Comparison of ENCODE assay signal across 16 mouse cellular contexts in the genomic region with DNA sequence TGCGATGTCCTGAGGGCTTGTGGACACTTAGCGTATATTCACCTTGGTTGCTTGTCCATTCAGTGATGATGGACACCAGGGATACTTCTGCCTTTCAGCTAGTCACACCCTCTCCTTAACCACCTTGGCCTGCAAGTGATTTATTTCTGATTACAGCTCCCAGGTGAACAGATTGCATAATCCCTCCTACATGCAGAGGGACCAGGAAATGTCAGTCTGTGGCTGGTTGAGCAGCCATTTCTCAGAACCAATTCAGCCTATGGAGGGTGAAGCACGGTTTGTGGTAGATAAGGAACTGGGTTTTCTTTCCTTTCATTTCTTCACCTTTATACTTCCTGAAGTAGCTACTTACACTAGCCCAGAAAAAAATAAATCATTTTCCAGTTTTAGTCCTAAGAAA.
"Had no signal": no experiment of that assay in that cellular context is flagged by ENCODE, and none has a peak within 500 bp of the region (broad histone marks: within the 10 kb centered on the region; RNA-seq: fewer than 3 reads in every experiment).

No protein-coding gene starts in this region.

- H3K27me3 ChIP-seq: limb, embryonic 13.5 days; liver, embryonic 15.5 days; midbrain, embryonic 15.5 days; neural tube, embryonic 12.5 days; neural tube, embryonic 15.5 days had no signal

- H3K9ac ChIP-seq: limb, embryonic 13.5 days; liver, embryonic 12.5 days; liver, embryonic 15.5 days; midbrain, embryonic 12.5 days; midbrain, embryonic 15.5 days; neural tube, embryonic 12.5 days; neural tube, embryonic 15.5 days had no signal

- H3K27ac ChIP-seq: limb, embryonic 10.5 days; limb, embryonic 13.5 days; liver, embryonic 12.5 days; liver, embryonic 15.5 days; macrophage; midbrain, embryonic 12.5 days; midbrain, embryonic 15.5 days; neural tube, embryonic 12.5 days; neural tube, embryonic 15.5 days had no signal

- H3K4me1 ChIP-seq: midbrain, embryonic 12.5 days; midbrain, embryonic 15.5 days; neural tube, embryonic 12.5 days had no signal

- ATAC-seq: liver, embryonic 12.5 days; midbrain, embryonic 15.5 days had no signal

- H3K9me3 ChIP-seq: limb, embryonic 10.5 days; limb, embryonic 13.5 days; liver, embryonic 12.5 days; liver, embryonic 15.5 days; midbrain, embryonic 12.5 days; midbrain, embryonic 15.5 days; neural tube, embryonic 12.5 days; neural tube, embryonic 15.5 days had no signal

- H3K4me3 ChIP-seq: limb, embryonic 10.5 days; limb, embryonic 13.5 days; liver, embryonic 12.5 days; liver, embryonic 15.5 days; midbrain, embryonic 12.5 days; midbrain, embryonic 15.5 days; neural tube, embryonic 12.5 days; neural tube, embryonic 15.5 days had no signal

- H3K4me2 ChIP-seq: limb, embryonic 13.5 days; liver, embryonic 12.5 days; liver, embryonic 15.5 days; midbrain, embryonic 12.5 days; midbrain, embryonic 15.5 days; neural tube, embryonic 12.5 days; neural tube, embryonic 15.5 days had no signal

- H3K36me3 ChIP-seq: limb, embryonic 10.5 days; limb, embryonic 13.5 days; liver, embryonic 12.5 days; liver, embryonic 15.5 days; midbrain, embryonic 12.5 days; midbrain, embryonic 15.5 days; neural tube, embryonic 12.5 days; neural tube, embryonic 15.5 days had no signal

- DNase-seq: kidney, adult 18-20 months; kidney, adult 9 months; kidney, postnatal 14 days; kidney, postnatal 4 days; liver; retina, postnatal 1 day; thymus, postnatal 25 days had no signal
